Mouse (Mus musculus): Measurements from ENCODE around the gene Rcor1. TPM values are rescaled to one million over a fixed set of nuclear protein-coding genes. Genes with fewer than 3 reads are reported as not detected.
A peak's percentile ranks its signal among the peaks of the same experiment; 100 is the strongest.

The Rcor1 gene
- total RNA-seq, 2 experiments from 2014 or later = 25.3 to 27.9 TPM

- DNase-seq = no peak
- intact Hi-C loops (cut with DNase I) = no loop called here
Measured at GRCm38 (mm10) chr12:111119506-111120085, 80.4 kb downstream of the Rcor1 start.

DNA sequence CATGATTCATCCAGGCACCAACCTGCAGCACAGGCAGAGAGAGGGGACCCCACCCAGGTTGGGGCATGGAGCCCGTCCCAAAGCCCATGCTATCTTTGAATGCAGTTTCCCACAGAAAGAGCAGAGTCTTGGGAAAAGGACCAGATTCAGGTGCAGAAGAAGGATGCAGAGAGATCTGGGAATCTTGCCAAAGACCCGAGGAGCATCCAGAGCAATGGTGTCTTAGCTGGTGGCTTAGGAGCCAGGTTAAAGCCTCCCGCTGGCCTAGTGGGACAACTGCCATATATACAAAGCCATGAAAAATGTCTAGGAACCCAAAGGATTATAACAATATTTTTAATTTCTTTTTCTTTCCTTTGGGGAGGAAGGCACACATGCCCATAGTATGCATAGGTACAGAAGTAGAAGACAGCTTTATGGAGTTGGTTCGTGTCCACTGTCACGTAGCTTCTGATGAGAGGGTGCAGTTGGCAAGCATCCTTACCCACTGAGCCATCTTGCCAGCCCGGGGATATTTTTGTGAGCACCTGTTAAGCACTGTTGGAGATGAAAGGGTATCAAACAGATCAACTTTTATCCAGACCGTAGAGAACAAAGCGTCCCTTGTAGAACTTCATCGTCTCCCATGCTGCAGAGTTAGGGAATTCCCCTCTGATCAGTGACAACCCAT lies 82.0 kb downstream of the Rcor1 start:
- intact Hi-C loops (cut with DNase I) = no loop called here
- DNase-seq = no peak

- DNase-seq = no peak
- intact Hi-C loops (cut with DNase I) = no loop called here
Measured at GRCm38 (mm10) chr12:111122332-111122852, 83.2 kb downstream of the Rcor1 start.

- no peak for DNase-seq
- intact Hi-C loops (cut with DNase I) = no loop called here
Measured at GRCm38 (mm10) chr12:111124601-111125260, 85.6 kb downstream of the Rcor1 start.

DNA sequence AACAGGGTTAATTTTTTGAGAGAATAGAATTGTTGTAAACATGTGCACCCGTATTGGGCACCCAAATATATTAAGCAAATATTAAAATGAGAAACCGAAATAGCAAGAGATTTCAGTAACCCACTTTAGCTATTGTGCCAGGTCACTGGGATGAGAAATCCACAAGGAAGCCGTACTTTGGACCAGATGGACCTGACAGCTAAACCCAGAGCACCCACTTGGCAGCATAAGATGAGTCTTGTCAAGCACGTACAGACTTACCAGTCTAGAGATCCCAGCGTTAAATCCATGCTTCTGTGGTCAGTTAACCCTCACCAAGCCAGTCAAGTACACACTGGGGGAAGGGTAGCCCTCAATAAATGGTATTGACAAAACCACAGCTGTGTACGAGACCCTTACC lies 86.5 kb downstream of the Rcor1 start:
- no peak for DNase-seq
- intact Hi-C loops (cut with DNase I) = no loop called here

DNA sequence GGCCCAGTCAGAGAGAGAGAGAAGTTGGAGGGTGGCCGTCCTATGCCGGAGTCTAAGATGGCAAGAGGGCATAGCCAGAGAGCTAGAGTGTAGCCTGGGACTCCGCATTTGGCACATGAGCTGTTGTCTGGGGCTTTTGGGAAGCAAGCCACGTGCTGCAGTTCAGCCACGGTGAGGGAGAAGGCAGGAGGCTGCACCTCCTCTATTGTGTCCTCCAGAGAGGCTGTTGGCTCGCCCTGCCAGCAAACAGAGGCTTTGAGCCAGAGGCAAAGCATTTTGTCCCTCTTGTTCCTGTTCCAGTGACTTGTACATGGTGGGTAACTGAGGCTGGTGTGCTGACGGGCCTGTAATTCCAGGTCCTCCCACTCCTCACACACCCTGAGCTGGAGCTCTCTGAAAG lies 95.0 kb downstream of the Rcor1 start:
- intact Hi-C loops (cut with DNase I) = loop anchor here (10.0 kb wide), 1 partner anchor 199 kb away; no protein-coding TSS in a partner anchor
- peak; percentile 15 to 29 for DNase-seq

DNA sequence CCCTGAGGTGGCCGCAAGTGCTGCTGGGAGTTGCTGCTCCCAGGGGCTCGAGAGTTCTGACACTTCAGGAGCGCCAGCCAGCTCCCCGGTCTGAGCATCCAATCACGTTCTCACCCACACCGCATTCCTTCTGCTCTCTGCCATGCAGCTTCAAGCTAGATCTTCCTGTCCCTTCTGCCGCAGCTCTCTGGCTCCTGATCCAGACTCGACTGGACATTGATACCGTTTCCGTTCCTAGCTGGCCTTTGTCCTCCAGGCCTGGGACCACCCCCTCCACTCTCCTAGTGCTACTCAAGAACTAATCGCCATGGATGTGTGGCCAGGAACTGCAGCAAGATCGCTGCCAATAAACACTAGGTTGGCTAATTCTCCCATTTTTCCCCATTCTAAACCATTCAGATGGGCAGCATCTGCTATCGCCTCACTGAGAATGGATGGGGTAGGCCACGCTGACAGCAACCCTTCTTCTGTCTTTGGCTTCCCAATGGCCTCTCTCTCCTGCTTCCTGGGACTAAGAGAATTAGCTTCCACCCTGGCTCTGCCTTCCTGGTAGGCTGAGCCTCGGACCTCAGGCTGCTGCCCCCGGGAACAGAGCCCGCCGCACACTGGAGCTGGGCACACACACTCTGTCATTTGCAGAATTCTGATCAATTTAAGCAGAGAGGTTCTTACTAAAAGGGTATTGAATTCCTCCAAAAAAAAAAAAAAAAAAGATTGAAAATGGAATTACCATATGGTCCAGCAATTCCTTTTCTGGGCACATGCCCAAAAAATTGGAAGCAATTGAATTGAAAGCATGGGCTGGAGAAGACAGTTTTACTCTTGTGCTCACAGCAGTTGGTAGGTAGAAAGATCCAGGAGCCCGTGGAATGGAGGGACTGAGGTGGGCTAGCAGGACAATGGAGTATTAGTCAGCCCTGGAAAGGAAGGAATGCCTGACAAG lies 95.9 kb downstream of the Rcor1 start:
- intact Hi-C loops (cut with DNase I) = loop anchor here (10.0 kb wide), 1 partner anchor 200 kb away; no protein-coding TSS in a partner anchor
- peak; percentile 26 to 37 for DNase-seq

- intact Hi-C loops (cut with DNase I) = loop anchor here (10.0 kb wide), 1 partner anchor 201 kb away; no protein-coding TSS in a partner anchor
- no peak for DNase-seq
Measured at GRCm38 (mm10) chr12:111135953-111136352, 96.8 kb downstream of the Rcor1 start.

DNA sequence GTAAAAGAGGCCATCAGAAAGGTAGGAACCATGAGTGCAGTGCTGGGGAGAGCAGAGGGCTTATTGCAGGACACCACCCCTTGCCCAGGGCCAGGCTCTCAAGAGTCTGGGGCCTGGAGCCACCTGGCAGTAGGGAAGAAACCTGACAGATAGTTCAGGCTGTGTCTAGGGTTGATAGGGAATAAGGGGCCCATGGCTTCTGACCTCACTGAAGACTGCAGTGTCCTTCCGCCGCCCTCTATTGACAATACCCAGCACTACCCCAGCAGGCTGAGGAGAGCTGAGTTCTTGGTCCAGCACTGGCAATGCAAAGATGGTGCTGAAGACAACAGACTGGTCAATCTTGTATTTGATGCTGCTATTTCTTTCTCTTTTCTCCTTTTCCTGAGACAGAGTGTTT lies 97.9 kb downstream of the Rcor1 start:
- intact Hi-C loops (cut with DNase I) = loop anchor here (10.0 kb wide), 1 partner anchor 202 kb away; no protein-coding TSS in a partner anchor
- DNase-seq = peak in 1 of 2 experiments; percentile 8

GRCm38 (mm10) chr12:111143005-111143508 lies 103.9 kb downstream of the Rcor1 start:
- no peak for DNase-seq
- intact Hi-C loops (cut with DNase I) = no loop called here

DNA sequence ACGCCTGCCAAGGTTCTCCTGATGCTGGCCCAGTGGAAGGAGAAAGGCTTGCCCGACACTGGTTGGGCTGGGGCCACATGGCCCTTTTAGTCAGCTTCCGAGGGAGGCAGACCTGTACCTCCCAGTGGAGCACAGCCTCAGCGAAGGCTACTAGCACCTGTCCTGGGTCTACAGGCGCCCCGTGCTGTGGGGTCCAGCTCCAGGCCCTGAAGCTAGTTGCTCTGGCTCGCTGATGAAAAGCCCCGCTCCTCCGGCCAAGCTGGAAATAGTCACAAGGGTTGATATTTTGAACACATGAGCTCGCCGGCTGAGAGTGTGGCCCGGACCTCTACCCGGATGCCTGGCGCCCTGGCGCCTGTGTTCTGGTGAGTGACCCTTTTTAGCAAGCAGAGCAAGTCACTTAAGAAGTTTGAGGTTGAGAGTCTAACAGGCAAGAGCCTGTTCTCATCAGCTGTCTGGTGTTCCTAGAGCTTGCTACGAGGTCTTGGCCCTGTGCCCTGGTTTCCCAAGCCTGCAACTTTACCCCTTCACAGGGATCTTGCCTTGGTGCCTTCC lies 104.4 kb downstream of the Rcor1 start:
- DNase-seq = peak; percentile 58 to 65
- intact Hi-C loops (cut with DNase I) = no loop called here

DNA sequence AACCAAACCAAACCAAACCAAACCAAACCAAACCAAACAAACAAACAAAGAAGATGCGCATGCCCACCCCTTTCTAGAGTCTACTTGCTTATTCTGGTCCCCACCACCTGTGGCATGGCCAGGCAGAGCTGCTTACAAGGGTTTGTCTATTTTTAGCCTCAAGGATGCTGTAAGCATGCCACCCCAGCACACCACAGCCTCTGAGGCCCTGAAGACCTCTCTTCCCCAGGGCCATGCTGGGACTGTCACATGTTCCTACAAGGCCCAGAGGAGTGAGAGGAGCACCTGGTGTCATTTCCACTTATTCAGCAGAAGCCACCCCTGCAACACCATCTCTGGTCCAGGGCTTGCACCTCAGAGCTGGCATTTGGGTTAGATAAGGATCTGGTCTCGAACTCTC lies 105.4 kb downstream of the Rcor1 start:
- DNase-seq = no peak
- intact Hi-C loops (cut with DNase I) = no loop called here

DNA sequence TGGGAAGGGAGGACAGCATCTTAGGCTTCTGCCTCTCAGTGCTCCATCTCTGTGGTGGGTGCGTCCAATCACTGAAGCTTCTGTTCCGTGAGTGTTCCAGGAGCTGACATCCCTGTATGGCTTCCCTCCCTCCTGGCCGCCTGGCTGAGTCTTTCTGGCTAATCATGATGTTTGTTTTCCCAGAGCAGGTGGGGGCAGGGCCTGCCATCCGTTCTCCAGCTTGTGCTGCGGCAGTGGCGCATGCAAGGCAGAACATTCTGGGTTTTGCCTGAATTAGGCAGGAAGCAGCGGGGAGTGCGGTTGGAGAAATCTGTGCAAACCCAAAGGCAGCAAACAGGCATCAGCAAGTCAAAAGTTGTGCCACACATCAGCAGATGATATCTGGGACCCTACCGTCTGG lies 106.1 kb downstream of the Rcor1 start:
- no peak for DNase-seq
- intact Hi-C loops (cut with DNase I) = no loop called here

DNA sequence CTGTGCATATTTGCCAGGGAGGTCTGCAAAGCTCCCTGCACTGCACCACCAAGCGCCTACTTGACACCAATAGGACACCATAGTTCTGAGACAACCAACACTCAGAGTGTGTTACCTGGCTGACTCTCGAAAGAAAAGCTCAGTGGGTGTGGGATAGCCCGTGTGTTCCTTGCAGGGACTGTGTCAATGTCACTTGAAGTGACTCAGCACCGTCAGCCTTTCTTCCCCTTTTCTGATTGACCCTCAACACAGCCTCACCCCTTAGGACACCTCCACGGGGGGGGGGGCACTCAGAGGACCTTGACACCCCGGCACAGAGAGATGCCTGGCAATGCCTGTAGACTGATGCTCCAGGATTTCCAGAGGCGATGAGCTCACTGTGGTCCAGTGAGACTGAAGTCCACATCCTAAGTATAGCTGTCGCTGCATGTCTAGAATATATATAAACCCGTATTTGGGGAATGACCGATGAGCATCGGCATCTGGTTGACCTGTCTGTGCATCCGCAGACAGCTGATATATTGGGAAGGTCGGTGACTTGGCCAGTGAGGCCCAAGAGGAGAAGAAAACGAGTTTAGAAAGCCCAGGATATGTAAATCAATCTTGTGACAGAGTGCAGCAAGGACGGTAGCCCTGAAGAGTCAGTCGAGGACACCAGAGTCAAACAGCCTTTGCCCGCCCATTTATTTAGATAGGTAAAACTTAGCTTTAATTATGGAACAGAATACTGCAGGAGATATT lies 110.5 kb downstream of the Rcor1 start:
- DNase-seq = no peak
- intact Hi-C loops (cut with DNase I) = no loop called here

DNA sequence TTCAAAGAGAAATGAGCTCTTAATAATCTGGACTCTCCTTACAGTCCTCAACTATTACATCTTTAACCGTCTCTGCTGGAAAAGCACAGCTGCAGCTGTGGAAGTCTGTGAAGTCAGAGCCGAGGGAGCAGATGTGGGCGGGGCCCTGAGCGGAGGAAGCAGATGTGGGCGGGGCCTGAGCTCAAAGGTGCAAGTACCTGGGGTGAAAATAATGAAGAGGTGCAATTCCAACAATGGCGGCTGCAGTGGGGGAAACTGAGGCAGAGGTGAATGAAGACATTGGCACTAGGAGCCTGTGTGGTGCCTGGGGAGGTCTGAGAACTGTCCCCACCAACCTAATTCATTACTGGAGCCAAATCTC lies 111.1 kb downstream of the Rcor1 start:
- intact Hi-C loops (cut with DNase I) = no loop called here

DNA sequence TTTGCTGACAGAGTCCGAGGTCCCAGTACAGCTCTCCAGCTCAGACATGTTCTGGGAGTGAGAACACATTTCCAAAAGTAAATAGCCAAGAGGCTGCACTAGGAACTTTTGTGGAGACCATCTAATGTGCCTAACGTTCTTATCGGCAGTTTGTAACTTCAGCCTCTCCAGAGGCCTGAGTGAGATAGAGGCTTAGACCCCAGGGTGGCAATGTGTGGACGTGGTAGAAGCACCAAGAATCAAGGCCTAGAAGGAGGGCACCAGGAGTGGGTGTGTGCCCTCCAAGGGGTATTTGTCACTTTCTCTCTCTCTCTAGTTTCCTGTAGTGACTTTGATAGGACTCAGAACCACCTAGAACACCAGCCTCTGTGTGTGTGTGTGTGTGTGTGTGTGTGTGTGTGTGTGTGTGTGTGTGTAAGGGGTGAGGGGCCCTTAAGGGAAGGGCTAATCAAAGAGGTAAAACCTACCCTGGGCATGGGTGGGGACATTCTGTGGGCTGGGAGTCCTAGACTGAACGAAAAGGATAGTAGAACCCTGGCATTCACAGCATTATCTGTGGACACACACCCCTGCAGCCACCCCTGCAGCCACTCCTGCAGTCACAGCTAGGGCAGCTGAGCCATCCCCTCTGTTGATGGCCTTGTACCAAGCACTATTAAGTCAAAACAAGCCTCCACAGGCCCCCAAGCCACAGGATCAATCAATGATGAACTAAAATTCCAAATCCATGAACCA lies 112.4 kb downstream of the Rcor1 start:
- no peak for DNase-seq
- intact Hi-C loops (cut with DNase I) = no loop called here

More for the DNA sequence above, 111.1 kb downstream of the Rcor1 start:
- no peak for DNase-seq

DNA sequence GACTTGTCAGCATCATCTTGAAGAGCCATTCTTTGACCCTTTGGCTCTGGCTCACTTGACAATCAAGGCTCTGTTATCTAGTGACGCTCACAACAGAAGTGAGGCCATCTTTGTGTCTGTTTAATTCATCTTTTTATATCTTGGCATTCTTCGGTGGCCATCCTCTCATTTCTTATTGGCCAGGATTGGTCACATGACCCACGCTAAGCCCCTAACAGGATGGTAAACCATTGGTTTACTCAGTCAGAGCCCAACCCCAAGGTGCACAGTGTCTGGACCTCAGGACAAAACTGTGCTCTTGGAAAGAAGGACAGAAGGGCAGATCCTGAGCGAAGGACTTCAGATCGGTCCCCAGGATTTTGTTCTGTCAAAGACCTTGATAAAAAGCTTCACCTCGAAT lies 113.4 kb downstream of the Rcor1 start:
- intact Hi-C loops (cut with DNase I) = no loop called here

DNA sequence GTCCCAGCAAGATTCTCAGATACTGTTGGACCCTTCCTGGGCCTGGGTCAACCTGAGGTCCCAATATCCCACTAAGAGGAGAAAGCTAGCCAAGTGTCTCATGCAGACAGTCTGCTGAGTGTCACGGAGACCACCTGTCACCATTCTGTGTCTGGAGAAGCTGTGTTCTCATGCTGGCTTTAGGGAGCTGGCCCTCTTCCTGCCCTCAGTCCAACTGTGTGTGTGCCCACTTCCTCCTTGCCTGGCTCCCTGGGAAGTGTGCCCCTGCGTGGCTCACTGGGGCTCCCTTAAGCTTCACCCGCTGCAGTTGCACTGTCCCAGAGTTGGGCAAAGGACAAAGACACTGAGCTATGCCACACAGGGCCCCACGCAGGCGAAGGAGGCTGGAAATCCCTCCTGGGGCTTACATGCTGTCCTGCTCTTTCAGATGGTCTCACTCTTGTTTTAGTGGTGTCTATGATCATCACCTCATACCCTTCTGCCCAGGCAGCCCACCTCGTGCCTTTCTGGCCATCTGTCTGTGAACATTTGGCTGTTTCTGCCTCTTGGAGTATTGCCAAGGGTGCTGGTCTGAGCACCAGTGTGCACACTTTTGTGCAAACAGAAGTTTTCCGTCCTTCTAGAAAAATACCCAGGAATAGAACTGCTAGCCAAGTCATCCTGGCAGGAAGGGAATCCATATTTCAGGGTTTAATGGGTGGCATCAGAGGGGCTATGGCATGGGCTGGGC lies 114.0 kb downstream of the Rcor1 start:
- intact Hi-C loops (cut with DNase I) = no loop called here
- DNase-seq = no peak

More for the DNA sequence above, 113.4 kb downstream of the Rcor1 start:
- DNase-seq = no peak
